Mouse (Mus musculus) ES-CJ7 (cell line): ENCODE results near the gene Mpv17l2.
A peak's percentile ranks its signal among the peaks of the same experiment; 100 is the strongest.

Experiments used
- DNase-seq: peaks from one replicate; pipeline ENCODE4 v3.0.0; 2011; ENCODE audit warnings: low read depth, low spot score

Gene Mpv17l2

DNA sequence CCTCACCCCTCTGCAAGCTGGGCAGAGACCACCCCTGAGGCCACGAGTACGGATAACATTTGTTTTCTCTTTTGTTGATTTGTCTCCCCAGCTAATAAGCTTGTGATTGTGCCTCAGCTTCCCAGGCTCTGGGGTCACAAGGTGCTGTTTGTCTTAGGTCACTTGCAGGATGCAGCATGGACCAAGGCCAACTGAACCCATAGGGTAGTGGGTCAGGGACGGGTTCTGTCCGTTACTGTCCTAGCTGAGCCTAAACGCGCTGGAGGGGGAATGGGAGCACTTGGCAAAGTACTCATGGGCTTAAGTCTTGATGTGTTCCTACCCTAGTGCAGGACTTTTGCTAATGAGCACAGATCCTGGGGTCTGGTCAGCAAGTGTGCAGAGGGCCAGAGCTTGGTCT, 6.8 kb upstream of the Mpv17l2 start:
- no peak for DNase-seq

DNA sequence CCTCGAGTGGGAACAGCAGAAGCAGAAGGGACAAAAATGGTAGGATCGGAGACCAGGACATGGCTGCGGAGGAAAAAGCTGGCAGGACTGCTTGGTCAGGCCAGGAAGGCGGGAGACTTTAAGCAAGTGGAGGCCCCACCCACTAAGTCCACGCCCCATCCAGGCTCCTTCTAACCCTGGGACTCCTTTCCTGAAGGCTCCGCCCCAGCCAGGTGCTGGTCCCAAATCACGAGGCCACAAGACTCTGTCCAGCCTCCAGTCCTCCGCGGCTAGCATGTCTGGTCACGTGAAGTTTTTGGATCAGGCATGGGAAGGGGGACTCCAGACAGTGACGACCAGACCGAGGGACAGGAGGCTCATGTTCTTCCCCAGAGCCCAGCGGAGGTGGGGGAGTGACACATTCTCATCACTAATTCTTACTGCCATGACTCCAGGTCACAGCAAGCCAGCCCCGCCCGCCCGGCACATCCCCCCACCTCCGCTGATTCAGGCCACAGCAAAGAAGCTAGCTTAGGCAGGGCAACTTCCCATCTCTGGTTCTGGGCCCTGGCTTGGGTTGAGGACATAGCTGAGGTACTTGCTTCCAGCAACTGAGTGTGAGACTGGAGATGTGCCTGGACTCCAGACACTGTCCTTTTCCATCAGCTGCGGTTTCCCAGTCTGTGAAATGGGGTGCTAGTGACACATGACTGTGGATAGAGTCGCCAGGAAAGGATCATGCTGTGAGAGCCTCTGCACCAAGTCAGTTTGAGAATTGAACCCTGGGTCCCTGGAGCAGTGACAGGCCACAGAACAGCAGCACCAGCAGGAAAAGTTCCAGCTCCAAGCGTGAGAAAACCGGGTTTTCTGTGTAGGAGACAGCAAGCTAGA, 6.1 kb upstream of the Mpv17l2 start:
- peak; percentile 88 for DNase-seq

DNA sequence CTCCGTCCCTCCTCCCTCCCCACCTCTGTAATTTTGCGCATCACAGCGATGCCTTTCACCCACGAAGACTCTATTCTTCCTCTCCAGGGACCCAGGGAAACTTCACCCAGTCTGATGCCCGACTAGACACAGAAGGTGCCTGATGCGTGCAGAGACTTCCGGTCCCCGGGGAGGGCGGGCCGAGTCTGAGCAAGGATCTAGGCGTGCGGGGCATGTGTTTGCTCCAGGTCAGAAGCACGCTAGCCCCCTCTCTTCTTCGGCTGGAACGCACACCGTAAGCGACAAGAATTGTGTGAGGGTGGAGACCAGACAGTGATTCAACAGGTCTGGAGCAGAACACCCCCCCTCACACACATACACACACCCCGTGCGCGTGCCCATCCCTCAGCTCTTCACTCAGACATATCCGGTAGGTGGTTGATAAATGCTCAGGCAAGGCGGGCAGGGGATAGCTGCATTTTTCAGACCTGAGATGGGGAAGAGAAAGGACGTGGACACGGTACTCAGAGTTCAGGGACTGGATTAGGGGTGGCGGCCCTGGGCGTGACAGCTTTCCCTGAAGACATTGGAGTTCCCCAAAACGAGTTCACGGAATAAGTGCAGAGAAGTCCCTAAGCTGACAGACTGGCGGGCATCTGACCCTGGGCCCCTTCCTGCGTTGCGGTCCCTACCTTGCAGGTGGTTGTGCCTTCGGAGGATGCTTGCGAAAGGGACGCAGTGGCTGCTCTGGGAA, 5.3 kb upstream of the Mpv17l2 start:
- no peak for DNase-seq

DNA sequence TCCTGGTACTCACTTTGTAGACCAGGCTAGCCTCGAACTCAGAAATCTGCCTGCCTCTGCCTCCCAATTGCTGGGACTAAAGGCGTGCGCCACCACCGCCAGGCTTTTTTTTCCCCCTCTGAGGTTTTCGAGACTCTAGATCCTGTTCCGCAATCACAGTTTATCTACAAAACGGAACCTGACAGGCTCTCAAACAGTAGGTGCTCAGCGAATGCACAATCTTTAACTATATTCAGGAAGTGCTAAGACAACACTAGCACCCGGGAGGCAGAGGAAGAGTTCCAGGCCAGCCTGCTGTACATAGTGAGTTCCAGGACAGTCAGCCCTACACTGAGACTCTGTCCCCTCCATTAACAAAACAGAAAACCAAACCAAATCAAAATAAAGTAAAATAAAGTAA, 4.6 kb upstream of the Mpv17l2 start:
- no peak for DNase-seq

DNA sequence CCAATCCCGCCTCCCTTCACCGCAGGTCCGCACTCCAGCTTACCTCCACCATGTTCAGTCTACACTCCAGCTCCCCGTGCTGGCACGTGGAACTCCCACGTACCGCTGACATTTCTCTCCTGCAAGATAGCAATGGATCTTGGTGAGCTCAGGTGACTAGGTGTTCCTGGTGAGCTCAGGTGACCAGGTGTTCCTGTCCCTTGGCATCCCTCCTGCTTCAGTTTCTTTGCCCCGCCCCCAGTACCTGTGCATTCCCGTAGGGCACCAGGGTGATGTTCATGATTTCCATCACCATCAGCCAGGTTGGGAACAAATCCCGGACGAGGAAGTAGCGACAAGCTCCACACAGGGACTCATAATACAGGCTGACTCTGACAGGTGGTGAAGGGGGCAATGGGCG, 3.9 kb upstream of the Mpv17l2 start:
- DNase-seq: no peak

DNA sequence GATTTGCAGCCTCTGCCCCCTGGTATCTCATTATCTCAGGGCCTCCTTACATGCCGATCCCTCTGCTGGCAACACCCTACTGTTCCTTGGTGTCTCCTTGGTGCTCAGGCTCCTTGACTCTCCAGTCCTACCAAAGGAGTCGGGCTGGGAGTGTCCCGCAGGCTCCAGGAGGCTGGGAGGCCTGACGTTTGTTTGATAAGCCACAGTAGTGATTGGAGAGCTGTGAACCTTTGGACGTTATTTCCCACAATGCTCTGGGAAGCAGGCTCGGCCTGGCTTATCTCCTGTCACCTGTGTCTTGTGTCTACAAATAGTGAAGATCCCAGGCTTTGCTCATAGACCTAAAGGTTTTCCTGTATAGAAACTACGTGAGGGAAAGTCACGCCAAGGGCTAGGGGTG, 3.3 kb upstream of the Mpv17l2 start:
- no peak for DNase-seq

DNA sequence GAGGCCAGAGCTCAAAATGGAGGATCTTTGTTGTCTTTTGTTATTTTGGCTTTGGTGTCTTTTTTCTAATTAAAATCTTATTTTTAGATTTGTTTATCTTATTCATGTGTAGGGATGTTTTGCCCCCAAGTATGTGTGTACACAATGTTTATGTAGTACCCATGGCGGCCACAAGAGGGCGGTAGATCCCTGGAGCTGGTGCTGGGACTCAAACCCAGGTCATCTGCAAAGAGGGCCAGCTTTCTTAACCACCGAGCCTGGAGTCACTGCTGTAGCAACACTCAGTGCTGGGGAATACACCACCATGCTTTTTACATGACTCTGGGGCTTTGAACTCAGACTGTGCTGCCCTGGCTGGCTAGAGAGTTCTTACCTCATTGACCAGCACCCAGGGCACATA, 2.6 kb upstream of the Mpv17l2 start:
- DNase-seq: peak; percentile 81

DNA sequence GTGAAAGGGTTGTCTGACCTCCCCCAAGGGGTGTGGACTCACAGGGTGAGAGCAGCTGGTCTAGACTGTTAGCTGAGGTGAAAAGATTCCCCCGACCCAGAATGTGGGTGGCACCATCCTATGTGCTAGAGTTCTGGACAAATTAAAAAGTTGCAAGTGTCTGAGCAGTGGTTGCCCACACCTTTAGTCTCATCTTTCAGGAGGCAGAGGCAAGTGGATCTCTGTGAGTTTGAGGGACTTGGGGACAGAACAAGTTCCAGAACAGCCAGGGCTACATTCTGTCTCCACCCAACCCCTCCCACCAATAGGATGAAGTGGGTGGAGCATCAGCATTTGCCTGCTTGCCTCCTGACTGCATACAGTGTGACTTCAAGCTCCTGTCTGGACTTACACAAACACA, 1.4 kb upstream of the Mpv17l2 start:
- peak; percentile 61 for DNase-seq

DNA sequence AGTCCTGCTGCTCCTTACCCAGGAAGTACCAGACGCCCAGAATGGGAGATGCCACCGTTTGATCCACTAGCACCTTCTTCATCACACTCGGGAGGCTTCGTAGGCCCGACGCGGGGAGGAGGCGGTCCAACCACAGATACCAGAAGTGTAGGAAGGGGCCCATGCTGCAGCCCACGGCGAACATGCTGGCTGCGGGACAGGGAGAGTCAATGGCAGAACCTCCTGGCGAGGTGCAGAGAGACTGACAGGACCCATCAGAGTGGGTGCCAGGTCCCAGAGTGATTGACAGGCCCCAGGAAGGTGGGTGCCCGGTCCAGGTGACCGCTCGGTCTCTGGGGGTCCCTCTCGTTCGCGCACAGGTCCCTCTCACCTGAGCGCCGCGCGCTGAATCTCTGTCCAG, 396 bp downstream of the Mpv17l2 start:
- DNase-seq: no peak

DNA sequence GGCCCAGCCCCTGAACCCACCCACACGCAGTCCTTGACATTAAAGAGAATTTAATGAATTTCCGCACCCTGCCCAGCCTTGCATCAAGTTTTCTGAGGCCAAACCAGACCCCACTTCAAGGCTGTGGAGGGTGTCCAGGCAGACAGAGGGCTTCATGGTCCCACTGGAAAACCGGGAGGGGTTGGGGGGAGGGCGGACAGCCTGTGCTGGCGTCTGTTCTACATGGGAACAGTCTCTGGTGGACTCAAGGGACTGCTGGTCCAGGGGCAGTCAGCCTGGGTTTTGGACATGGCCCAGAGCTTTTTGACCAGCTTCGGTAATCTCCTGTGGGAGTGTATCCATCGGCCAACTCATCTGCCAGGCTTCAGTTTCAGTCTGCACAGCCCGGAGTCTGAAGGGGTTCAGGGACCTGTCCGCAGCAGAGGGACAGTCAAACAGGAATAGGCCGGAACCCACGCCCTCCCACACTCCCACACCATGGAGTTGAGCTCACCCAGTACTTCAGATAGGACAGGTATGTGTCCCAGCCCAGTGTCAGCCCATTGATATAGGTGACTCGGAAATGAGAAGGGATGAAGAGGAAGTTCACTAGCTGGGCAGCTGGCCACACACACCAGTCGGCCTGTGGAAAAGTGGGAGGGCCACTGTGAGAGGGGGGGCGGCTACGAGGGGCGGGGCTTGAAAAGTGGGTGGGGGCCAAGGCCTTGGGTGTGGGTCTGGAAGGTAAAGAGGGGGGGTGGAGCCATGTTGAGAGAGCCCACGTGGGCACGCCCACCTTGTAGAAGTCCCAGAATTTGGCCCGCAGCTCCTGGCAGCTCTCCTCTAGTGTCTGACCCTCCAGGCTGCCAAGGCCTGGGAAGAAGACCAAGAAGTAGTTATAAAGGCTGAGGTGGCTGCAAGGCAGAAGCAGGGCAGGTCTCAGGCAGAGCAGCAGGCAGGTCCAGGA, 1.9 kb downstream of the Mpv17l2 start:
- peak; percentile 78 for DNase-seq

DNA sequence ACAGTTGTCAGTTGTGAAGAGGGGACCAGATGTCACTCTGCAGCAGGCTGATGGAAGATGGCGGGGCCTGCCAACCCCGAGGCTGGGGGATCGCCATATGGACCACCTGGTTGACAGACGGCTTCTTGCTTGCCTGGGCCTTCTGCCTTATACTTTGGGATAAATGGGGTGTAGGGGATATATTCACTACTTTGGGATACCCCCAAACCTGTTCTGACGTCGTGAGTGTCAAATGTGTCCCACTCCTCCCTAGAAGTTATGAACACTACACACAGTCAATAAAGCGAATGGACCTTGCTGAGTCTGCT, 2.5 kb downstream of the Mpv17l2 start:
- DNase-seq: no peak

DNA sequence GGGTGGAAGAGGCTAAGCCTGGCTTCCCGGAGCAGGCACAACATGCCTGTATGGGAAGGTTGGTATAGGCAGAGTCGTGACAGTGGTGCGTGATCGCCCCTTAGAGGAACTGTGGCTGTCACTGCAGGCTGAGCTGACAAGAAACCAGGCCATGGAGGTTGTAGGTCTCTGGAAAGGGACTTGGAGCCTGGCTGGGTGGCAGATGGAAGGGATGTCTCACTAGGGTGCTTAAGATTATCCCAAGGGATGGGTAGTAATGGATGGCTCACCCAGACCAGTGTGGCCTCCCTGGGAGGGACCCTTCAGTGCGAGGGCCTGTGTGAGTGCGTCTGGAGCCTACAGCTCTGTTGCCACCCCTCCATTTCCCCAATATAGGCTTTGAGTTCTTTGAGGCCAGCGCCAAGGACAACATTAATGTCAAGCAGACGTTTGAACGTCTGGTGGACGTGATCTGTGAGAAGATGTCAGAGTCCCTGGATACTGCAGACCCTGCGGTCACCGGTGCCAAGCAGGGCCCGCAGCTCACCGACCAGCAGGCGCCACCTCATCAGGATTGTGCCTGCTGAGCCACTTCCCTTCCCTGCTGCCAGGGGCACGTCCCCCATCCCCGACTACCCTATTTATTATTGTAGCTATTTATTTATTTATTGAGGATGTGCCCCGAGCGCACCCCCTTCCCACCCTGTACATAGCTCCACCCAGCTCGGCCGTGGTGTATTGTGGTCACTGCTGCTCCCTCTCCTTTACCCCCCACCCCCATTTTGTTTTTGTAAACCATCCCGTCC, 3.0 kb downstream of the Mpv17l2 start:
- peak; percentile 81 for DNase-seq

DNA sequence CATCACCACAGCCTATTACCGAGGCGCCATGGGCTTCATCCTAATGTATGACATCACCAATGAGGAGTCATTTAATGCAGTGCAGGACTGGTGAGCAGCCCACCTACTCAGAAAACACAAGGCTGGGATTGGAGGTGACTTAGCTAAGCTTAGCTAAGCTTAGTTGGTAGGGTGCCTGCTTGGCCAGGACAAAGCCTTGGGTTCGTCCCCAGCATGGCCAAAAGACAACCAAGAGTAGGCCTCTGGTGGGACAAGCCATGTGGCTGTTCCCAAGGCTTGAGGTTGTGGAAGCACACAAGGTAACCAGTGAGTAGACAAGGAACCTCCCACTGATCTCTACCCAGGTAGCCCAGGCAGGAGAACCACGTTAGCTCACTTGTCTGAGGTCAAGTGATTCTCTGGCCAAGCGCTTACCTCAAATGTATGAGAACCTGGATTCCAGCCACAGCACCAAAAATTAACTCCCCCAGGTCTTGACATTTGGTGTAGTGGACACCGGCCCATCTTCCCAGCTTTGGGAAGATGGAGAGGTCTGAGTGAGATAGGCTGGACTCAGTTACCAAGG, 4.2 kb downstream of the Mpv17l2 start:
- DNase-seq: no peak

DNA sequence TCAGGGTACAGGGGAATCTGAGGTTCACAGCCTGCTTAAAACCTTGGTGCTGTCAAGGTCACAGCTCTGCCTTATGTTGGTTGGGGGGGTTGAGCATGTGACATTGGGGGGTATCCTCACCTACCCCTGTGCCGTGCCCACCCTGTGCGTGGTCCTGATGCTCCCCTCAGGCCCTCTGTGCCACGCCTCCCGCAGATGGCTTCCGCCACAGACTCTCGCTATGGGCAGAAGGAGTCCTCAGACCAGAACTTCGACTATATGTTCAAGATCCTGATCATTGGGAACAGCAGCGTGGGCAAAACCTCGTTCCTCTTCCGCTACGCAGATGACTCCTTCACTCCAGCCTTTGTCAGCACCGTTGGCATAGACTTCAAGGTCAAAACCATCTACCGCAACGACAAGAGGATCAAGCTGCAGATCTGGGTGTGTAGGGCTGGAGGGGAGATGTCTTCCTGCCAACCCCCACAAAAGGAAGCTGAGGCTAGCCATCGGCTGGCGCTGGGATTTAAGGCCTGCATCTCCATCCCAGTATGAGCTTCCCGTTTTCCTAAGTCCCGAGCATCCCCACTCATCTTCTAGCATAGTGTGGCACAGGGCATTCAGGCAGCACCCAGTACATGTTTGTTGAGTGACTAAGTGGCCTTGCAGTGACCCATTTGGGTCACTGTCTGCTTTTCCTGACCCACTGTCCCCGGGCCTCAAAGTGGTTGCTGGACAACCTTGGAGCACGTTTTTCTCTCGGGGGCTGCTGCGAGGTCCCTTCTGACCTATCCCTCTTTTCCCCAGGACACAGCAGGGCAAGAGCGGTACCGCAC, 4.9 kb downstream of the Mpv17l2 start:
- no peak for DNase-seq

DNA sequence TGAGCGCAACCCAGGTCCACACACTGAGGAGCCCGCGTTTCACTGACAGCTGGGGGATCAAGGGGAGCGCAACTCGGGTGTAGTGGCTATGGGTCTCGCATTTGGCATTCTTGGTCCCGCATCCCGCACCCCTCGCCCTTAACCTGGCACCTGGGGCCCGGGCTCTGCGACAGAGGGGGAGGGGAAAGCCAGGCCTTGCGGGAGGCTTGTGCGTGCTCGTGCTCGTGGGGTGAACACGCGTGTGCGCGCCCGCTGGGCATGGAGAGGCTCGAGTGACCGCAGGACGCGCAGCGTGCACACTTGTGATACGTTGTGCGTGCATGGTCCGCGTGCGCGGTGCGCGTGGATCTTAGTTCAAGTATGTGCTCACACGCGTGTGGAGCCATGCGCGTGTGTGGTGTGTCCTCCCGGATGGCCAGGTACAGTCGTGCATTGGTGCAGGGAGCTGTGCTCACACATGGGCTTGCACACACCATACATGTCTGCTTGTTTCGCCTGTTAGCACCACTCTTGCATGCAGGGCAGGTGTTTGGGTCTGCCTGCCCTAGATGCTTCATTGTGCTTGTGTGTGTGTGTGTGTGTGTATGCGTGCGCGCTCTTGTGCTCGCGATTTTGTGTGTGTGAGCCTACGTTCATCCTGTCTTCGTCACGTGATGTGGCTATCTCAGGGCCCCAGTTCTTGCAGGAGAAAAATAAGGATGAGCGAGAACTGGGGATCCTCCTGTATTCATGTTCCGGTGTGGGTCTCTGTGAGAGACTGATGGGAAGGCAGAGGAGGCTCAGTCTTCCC, 5.7 kb downstream of the Mpv17l2 start:
- DNase-seq: no peak

DNA sequence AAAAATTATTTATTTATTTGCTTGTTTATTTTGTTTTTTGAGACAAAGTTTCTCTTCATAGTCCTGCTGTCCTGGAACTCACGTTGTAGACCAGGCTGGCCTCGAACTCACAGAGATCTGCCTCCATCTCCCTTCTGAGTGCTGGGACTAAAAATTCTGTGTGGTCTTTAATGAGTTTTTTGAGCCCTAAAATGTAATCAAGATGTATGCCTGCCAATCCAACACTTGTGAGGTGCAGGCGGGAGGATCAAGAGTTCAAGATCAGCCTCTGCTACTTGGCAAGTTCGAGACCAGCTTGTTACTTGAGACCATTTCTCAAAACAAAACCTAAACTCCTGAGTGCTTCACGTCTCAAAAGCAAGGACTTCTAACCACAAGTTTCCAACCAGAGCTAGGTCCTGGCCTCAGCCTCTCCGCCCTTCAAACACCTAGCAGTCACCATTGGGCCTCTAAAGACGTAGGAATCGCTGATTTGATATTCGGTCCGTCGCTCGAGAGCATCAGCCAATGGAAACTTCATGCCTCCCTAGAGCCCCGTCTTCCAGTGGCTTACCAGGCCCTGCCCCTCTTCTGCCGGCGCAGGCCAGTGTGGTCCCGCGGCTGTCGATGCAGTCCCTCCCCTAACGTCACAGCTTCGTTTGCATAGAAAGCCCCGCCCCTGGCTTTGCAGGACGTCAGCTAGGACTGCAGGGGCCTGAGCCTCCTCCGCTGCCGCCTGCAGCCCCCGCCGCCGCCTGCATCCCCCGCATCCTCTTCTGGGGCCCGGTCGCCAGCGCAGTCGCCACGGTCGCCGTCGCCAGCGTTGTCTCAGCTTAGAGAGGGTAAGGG, 6.5 kb downstream of the Mpv17l2 start, which contains the start of gene Rab3a:
Gene Rab3a (plus strand): TSS at position 637 of the 828 bp plus-strand sequence.
- DNase-seq: peak; percentile 99

DNA sequence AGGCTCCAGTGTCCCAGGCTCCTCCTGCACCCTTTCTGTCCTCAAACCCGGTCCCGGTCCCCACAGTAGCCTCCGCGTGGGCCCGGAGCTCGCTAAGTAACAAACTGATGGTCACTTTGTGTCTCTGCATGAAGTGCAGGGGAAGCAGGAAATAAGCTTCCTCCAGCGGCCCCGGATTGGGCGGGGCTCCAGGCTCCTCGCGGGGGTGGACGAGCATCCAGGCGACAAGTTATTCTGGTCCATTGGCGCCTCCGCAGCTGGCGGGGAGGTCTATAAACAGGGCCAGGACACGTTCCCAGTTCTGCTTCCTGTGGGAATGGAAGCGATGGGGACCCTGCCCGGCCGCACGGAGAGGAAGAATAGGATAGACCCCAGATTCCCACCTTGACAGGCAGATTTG, 7.6 kb downstream of the Mpv17l2 start:
- no peak for DNase-seq

DNA sequence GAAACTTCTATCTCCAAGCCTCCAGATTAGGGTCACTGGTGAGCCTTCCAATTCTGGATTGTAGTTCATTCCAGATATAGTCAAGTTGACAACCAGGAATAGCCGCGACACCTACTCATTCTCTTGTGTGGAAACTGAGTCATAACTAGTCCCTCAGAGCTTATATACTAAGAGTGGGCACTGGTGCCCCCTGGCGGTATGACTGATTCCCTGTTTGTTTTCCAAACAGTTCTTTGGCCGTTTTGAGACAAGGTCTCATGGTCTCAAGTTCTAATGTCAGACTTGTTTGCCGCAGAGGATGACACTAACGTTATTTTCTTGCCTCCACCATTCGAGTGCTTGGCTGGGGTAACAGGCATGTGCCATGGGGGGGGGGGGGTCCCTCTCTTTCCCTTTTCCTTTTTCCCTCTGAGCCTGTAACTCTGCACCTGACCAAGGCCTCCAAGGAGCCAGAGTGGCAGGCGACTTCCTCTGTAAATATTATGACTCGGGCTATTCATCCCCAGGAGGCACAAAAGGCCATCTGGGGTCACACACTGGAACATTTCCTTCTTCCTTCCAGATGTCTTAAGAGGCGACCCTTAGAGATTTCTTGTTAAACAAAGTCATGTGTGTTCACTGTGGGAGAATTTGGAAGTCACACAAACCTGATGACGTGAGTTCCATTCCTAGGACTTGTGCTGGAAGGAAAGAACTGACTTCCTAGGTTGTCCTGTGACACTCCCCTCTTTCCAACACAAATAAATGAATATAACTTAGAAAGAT, 8.6 kb downstream of the Mpv17l2 start:
- peak; percentile 84 for DNase-seq
